Mouse (Mus musculus) stomach, embryonic 15.5 days (tissue): Measurements from ENCODE around the gene Igsf8. TPM values are rescaled to one million over a fixed set of nuclear protein-coding genes. Genes with fewer than 3 reads are reported as not detected.
A peak's percentile ranks its signal among the peaks of the same experiment; 100 is the strongest.

Source experiments
- ATAC-seq: fragments of 200-750 bp; cut with Nextera tagmentation; 2 replicates; pipeline ENCODE4 v1.8.0; 2017; ENCODE audit warnings: low read depth, moderate number of reproducible peaks, moderate TSS enrichment; ENCODE audit not compliant: insufficient read depth, low FRiP score
- H3K27ac ChIP-seq: fragments of 300-500 bp; sonication (generic); 2 replicates; pipeline ENCODE4 v1.5.1; 2015; ENCODE audit warnings: mild to moderate bottlenecking, inconsistent platforms
- H3K27me3 ChIP-seq: fragments of 300-500 bp; sonication (generic); replicated peaks from 2 replicates; pipeline ENCODE4 v1.6.1; 2015; ENCODE audit warnings: inconsistent platforms
- H3K36me3 ChIP-seq: fragments of 300-500 bp; sonication (generic); 2 replicates; pipeline ENCODE4 v1.6.1; 2015; ENCODE audit warnings: inconsistent platforms
- H3K4me1 ChIP-seq: fragments of 300-500 bp; sonication (generic); 2 replicates; pipeline ENCODE4 v1.6.1; 2015; ENCODE audit warnings: inconsistent platforms
- H3K4me2 ChIP-seq: fragments of 300-500 bp; sonication (generic); 2 replicates; pipeline ENCODE4 v1.6.1; 2015; ENCODE audit warnings: mild to moderate bottlenecking, inconsistent platforms
- H3K4me3 ChIP-seq: fragments of 300-500 bp; sonication (generic); replicated peaks from 2 replicates; pipeline ENCODE4 v1.5.1; 2015; ENCODE audit warnings: inconsistent platforms
- H3K9ac ChIP-seq: fragments of 300-500 bp; sonication (generic); 2 replicates; pipeline ENCODE4 v1.6.1; 2015; ENCODE audit warnings: inconsistent platforms
- H3K9me3 ChIP-seq: fragments of 300-500 bp; sonication (generic); 2 replicates; pipeline ENCODE4 v1.6.1; 2016; ENCODE audit warnings: inconsistent platforms
- WGBS: fragments of 180-500 bp; shearing (Covaris S2); methylation state at CpG from one replicate; pipeline ENCODE4 v1.1.7; 2015; 5-methylcytosine and 5-hydroxymethylcytosine counted together
- polyA plus RNA-seq: library from polyadenylated mRNA; unstranded; fragments of >200 nt; fragmentation: Nextera tagmentation; extraction: Ambion mirVana; gene quantifications from 2 replicates; pipeline ENCODE4 v1.2.1, GENCODE M21; 2015

The Igsf8 gene
- polyA plus RNA-seq, 1 experiment from 2014 or later, result 44.8 TPM

- no peaks in the 10 kb centered on the region for H3K36me3 ChIP-seq
- H3K9ac ChIP-seq, result no peak overlapping the region
- H3K27me3 ChIP-seq, result no peaks in the 10 kb centered on the region
- no peak for ATAC-seq
- H3K9me3 ChIP-seq, result no peaks in the 10 kb centered on the region
- H3K4me1 ChIP-seq, result no peaks in the 10 kb centered on the region
- H3K4me2 ChIP-seq, result no peak overlapping the region
- WGBS, result 71% methylated on average over 3 of the region's 3 CpGs
- no peak overlapping the region for H3K27ac ChIP-seq
- H3K4me3 ChIP-seq, result no peak overlapping the region
Measured at GRCm38 (mm10) chr1:172277172-172277571, 15.7 kb downstream of the Igsf8 start.

GRCm38 (mm10) chr1:172278328-172278727 is 16.9 kb downstream of the Igsf8 start:
- Histone ChIP-seq H3K27ac (no peak overlapping the region), H3K4me1 (no peaks in the 10 kb centered on the region), H3K9me3 (no peaks in the 10 kb centered on the region), H3K4me2 (no peak overlapping the region), H3K27me3 (no peaks in the 10 kb centered on the region), H3K4me3 (no peak overlapping the region), H3K36me3 (no peaks in the 10 kb centered on the region), H3K9ac (no peak overlapping the region)
- WGBS, result 88% methylated on average over 13 of the region's 13 CpGs
- ATAC-seq, result no peak

GRCm38 (mm10) chr1:172279768-172280509 is 18.5 kb downstream of the Igsf8 start:
- ATAC-seq, result no peak
- no peaks in the 10 kb centered on the region for H3K36me3 ChIP-seq
- 79% methylated on average over 16 of the region's 16 CpGs for WGBS
- H3K4me2 ChIP-seq, result no peak overlapping the region
- no peak overlapping the region for H3K4me3 ChIP-seq
- H3K27ac ChIP-seq, result no peak overlapping the region
- no peaks in the 10 kb centered on the region for H3K4me1 ChIP-seq
- no peak overlapping the region for H3K9ac ChIP-seq
- H3K9me3 ChIP-seq, result no peaks in the 10 kb centered on the region
- H3K27me3 ChIP-seq, result no peaks in the 10 kb centered on the region

GRCm38 (mm10) chr1:172281522-172282254 is 20.2 kb downstream of the Igsf8 start:
- Histone ChIP-seq H3K4me3 (no peak overlapping the region), H3K9ac (no peak overlapping the region), H3K27me3 (no peaks in the 10 kb centered on the region), H3K27ac (no peak overlapping the region), H3K4me1 (no peaks in the 10 kb centered on the region), H3K4me2 (no peak overlapping the region), H3K9me3 (no peaks in the 10 kb centered on the region), H3K36me3 (no peaks in the 10 kb centered on the region)
- no peak for ATAC-seq
- WGBS, result 66% methylated on average over 10 of the region's 10 CpGs

GRCm38 (mm10) chr1:172283073-172283472 is 21.6 kb downstream of the Igsf8 start:
- H3K27ac ChIP-seq, result no peak overlapping the region
- no peaks in the 10 kb centered on the region for H3K9me3 ChIP-seq
- no peak overlapping the region for H3K9ac ChIP-seq
- no peak overlapping the region for H3K4me3 ChIP-seq
- ATAC-seq, result no peak
- no peaks in the 10 kb centered on the region for H3K27me3 ChIP-seq
- H3K4me1 ChIP-seq, result no peaks in the 10 kb centered on the region
- H3K36me3 ChIP-seq, result no peaks in the 10 kb centered on the region
- no peak overlapping the region for H3K4me2 ChIP-seq
- WGBS, result 92% methylated on average over 6 of the region's 6 CpGs

DNA sequence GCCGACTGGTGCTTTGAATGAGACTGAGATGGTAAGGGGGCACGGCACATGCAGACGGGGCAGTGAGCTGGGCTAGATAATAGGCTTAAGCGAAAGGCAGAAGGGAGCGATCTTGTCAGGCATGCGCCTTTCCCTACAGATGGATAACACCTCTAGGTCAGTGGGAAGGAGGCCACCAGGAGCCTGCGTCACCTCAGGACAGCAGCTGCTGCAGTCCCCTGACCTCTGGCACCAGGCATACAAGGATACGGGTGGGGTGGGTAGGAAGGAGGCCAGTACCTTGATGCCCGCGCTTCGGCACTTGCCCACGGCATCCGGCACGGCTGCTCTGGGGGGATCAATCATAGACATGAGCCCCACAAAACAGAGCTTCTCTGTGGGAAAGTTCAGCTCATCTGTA is 22.8 kb downstream of the Igsf8 start:
- WGBS, result 86% methylated on average over 14 of the region's 14 CpGs
- H3K4me1 ChIP-seq, result no peaks in the 10 kb centered on the region
- H3K4me2 ChIP-seq, result no peak overlapping the region
- H3K27me3 ChIP-seq, result no peaks in the 10 kb centered on the region
- no peaks in the 10 kb centered on the region for H3K36me3 ChIP-seq
- H3K9me3 ChIP-seq, result no peaks in the 10 kb centered on the region
- no peak overlapping the region for H3K9ac ChIP-seq
- no peak for ATAC-seq
- H3K4me3 ChIP-seq, result no peak overlapping the region
- no peak overlapping the region for H3K27ac ChIP-seq

- H3K4me2 ChIP-seq, result no peak overlapping the region
- H3K9ac ChIP-seq, result no peak overlapping the region
- ATAC-seq, result no peak
- 90% methylated on average over 5 of the region's 5 CpGs for WGBS
- H3K27me3 ChIP-seq, result no peaks in the 10 kb centered on the region
- no peaks in the 10 kb centered on the region for H3K36me3 ChIP-seq
- no peaks in the 10 kb centered on the region for H3K9me3 ChIP-seq
- no peak overlapping the region for H3K27ac ChIP-seq
- no peak overlapping the region for H3K4me3 ChIP-seq
- H3K4me1 ChIP-seq, result no peaks in the 10 kb centered on the region
Measured at GRCm38 (mm10) chr1:172286740-172287139, 25.3 kb downstream of the Igsf8 start.

GRCm38 (mm10) chr1:172288900-172289616 is 27.6 kb downstream of the Igsf8 start:
- no peak overlapping the region for H3K4me3 ChIP-seq
- 90% methylated on average over 11 of the region's 11 CpGs for WGBS
- H3K9ac ChIP-seq, result no peak overlapping the region
- H3K36me3 ChIP-seq, result no peaks in the 10 kb centered on the region
- H3K4me1 ChIP-seq, result no peaks in the 10 kb centered on the region
- H3K9me3 ChIP-seq, result no peaks in the 10 kb centered on the region
- no peak overlapping the region for H3K4me2 ChIP-seq
- ATAC-seq, result no peak
- H3K27me3 ChIP-seq, result no peaks in the 10 kb centered on the region
- H3K27ac ChIP-seq, result no peak overlapping the region

GRCm38 (mm10) chr1:172289617-172289946 is 28.1 kb downstream of the Igsf8 start:
- H3K36me3 ChIP-seq, result no peaks in the 10 kb centered on the region
- no peaks in the 10 kb centered on the region for H3K4me1 ChIP-seq
- no peaks in the 10 kb centered on the region for H3K9me3 ChIP-seq
- H3K27ac ChIP-seq, result no peak overlapping the region
- H3K4me3 ChIP-seq, result no peak overlapping the region
- 63% methylated on average over 3 of the region's 3 CpGs for WGBS
- no peak overlapping the region for H3K4me2 ChIP-seq
- no peak for ATAC-seq
- H3K9ac ChIP-seq, result no peak overlapping the region
- H3K27me3 ChIP-seq, result no peaks in the 10 kb centered on the region

DNA sequence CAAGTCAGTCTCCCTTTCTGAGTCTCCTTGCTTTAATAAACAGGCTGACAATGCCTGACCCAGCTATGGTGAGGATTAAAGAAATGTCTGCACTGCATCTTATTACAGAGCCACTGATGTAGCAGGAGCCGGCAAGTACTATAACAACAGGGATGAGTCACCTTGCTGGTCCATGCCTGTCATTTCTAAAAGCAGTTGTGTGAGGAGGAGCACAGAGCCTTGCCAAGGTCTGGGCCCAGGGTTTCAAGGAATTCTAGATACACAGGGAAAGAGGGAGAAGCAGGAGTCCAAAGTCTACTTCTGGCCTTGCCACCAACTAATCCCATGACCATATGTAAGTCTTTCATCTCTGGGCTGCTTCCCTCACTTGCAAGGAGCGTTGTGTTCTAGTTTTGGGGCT is 31.4 kb downstream of the Igsf8 start:
- no peak overlapping the region for H3K4me2 ChIP-seq
- ATAC-seq, result no peak
- H3K27me3 ChIP-seq, result no peaks in the 10 kb centered on the region
- H3K27ac ChIP-seq, result no peak overlapping the region
- no peak overlapping the region for H3K9ac ChIP-seq
- no peaks in the 10 kb centered on the region for H3K36me3 ChIP-seq
- H3K4me1 ChIP-seq, result peaks cover 22% of the 10 kb centered on the region
- WGBS, result 71% methylated on average over 2 of the region's 2 CpGs
- H3K4me3 ChIP-seq, result no peak overlapping the region
- H3K9me3 ChIP-seq, result no peaks in the 10 kb centered on the region

DNA sequence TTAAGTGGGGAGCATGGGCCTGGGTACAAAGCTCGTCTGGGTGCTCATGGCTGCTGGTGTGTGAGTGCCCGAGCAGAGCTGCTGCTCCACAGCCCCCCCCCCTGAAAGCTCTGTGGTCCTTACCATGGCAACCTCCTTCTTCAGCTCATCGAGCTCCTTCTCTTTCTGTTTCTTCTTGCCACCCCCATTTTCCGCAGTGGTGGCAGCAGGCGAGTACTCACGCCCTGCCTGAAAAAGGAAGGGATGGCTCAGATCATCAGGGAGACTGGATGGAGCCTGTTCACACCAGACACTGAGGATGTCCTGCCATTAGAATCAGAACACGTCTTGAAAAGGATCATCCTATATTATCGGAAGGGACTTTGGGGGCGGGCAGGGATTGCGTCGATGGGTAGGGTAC is 32.0 kb downstream of the Igsf8 start:
- H3K27ac ChIP-seq, result no peak overlapping the region
- no peaks in the 10 kb centered on the region for H3K36me3 ChIP-seq
- no peak overlapping the region for H3K4me3 ChIP-seq
- no peak overlapping the region for H3K9ac ChIP-seq
- 87% methylated on average over 11 of the region's 11 CpGs for WGBS
- no peak for ATAC-seq
- no peaks in the 10 kb centered on the region for H3K27me3 ChIP-seq
- H3K9me3 ChIP-seq, result no peaks in the 10 kb centered on the region
- peaks cover 22% of the 10 kb centered on the region for H3K4me1 ChIP-seq
- H3K4me2 ChIP-seq, result no peak overlapping the region

DNA sequence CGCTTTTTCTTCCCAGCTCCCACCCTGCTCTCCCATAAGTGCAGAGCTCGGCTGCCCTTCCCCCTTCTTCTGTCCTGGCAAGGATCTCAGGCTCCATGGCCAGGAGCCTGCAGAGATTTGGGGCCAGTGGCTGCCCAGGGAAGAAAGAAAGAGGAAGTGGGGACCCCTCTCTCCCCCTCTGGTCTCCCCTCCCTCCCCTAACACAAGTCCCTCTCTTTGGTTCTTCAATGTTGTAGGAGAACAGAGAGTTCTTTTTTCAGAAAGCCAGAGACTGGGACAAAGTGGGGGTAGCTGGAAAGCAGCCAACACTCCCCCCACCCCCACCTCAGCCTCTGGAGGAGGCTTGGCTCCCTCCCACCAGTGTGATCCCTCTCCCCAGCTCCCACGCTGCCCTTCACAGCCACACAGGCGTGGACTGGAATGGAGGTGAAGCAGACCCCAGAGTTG is 34.3 kb downstream of the Igsf8 start:
- Histone ChIP-seq H3K9ac (no peak overlapping the region), H3K4me2 (peak overlapping the region; percentile 51), H3K27ac (peak overlapping the region; percentile 71; the same call in 1 of the 2 replicates), H3K4me3 (no peak overlapping the region), H3K4me1 (peaks cover 25% of the 10 kb centered on the region), H3K27me3 (no peaks in the 10 kb centered on the region), H3K36me3 (no peaks in the 10 kb centered on the region), H3K9me3 (no peaks in the 10 kb centered on the region)
- 37% methylated on average over 4 of the region's 4 CpGs for WGBS
- ATAC-seq, result peak; percentile 23; the same call in 1 of the 2 replicates
